Mouse (Mus musculus) liver (tissue): ENCODE data around the gene Kcnip4.

ENCODE experiments used
- DNase-seq: peaks from one replicate; pipeline ENCODE4 v3.0.0-alpha.2; 2020; ENCODE audit warnings: mixed read lengths

Kcnip4 gene

DNA sequence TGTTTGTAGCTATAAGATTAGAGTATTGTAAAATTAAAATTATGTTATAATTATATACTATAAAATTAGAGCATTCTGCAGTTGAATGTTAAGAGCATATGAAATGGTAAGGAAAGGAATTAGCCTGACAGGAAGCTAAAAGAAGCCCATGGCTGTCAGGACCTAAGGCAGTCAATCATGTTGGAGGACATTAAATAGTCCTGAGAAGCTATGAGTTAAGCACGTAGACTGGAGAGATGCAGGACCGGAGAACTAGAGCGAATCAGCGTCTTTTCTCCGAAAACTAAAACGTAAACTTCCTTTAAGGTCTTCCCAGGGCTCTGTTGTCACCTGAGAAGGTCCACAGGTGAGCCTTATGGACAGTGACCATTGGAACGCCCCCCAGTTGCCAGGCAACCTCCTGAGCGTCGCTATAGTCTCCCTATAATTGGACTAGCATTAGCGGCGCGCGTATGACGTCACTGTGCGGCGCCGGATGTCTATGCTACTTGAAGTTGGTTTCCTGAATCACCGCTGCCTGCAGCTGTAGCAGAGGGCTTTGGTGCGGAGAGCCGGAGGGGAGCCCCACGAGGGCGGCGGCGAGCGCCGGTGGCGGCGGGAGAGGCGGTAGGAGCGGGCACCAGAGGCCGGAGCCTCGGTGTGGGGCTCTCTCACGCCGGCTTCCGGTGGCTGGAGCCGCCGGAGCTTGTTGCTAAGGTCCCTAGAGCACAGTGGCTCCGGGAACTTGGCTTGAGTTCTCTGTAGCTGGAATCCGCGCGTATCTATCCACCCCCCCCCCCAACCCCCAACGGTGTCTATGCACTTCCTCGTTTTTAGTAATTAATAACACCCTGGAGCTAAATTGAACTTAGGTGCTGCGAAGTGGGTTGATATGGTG is 1152.6 kb downstream of the Kcnip4 start:
- peak; percentile 87 for DNase-seq

GRCm38 (mm10) chr5:48349309-48349708 is 1175.4 kb downstream of the Kcnip4 start:
- no peak for DNase-seq

DNA sequence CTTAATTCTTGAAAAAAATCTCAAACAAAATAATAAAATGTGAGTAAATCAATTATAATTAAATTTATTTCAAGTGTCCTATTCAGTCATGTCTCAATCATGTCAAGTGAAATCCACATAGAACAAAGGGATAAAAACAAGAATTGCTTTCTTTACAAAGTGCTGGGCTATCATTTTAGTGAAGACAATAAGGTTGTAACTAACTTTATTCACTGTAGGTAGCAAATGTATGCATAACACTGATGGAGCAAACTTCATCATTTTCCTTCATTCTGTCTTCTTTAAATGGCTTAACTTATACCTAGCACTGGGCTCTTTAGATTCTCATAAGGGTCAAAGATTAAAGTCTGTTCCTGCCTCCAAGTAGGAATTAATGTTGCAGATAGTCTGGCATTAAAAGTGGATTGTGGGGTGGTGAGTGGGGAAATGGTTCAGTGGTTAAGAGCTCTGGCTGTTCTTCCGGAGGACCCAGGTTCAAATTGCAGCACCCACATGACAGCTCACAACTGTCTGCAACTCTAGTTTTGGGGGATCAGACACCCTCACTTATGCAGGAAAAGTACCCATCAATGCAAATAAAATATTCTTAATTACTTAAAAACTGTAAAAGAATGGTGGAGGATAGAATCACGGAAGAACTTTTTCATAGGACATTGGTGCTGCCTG is 1178.6 kb downstream of the Kcnip4 start:
- DNase-seq: no peak

- DNase-seq: no peak
These were observed 1179.4 kb downstream of the Kcnip4 start for GRCm38 (mm10) chr5:48345095-48345982.

- no peak for DNase-seq
These were observed 1183.8 kb downstream of the Kcnip4 start for GRCm38 (mm10) chr5:48340808-48341433.
